Mouse (Mus musculus) brown adipose tissue, adult 24 weeks (tissue): ENCODE results near the gene Ppcdc. TPM values are rescaled to one million over a fixed set of nuclear protein-coding genes. Genes with fewer than 3 reads are reported as not detected.

Experiments
- H3K27ac ChIP-seq: fragments of 200-500 bp; replicated peaks from 2 replicates; pipeline ENCODE4 v1.5.1; 2012; ENCODE audit warnings: low read depth, mild to moderate bottlenecking, low read length
- H3K4me1 ChIP-seq: fragments of 200-500 bp; 2 replicates; pipeline ENCODE4 v1.6.1; 2012; ENCODE audit warnings: low read length, mixed read lengths; ENCODE audit not compliant: control insufficient read depth, insufficient read depth, insufficient read length
- H3K4me3 ChIP-seq: fragments of 200-500 bp; 2 replicates; pipeline ENCODE4 v1.5.1; 2012; ENCODE audit warnings: low read depth, mild to moderate bottlenecking, low read length, moderate library complexity; ENCODE audit not compliant: insufficient read depth
- polyA plus RNA-seq: library from polyadenylated mRNA; stranded (reverse); fragments of >200 nt; gene quantifications from 2 replicates; pipeline ENCODE4 v1.2.4, GENCODE M21; 2012; ENCODE audit not compliant: missing spikeins, insufficient read depth, insufficient read length

Gene Ppcdc
- 16.5 and 22.5 TPM in 2 replicates for polyA plus RNA-seq

DNA sequence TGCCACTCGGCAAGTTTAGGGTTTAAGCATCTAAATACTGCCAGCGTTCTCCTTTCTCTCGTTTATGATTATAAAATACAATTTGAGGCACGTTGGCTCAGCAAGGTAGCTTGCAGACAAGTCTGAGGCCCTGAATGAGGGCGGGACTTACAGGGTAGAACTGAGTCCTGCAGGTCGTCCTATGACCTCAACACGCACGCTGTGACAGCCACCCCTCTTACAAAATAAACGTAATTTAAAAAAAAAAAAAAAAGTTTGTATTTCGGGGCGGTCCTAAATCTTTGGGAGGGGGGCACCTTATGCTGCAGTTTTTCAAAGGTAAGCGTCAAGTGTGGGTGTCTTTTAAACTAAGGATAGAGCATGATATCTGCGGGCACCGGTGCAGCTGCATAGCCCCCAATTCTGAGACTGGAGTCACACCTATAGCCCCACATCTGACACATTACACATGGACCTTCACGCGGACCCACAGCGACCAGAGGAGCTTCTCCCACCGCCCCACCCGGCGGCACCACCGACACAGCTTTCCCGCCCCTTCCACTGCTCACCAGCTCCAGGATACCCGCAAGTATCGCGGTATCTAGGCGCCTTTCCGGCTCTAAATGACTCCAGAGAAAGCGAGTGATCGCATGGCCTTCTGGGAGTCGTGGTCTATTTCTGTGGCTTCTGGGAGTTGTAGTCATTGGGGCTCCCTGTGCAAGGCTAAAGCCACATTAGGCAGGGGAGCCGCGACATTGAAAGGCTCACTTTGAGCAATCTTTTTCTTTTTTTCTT is at the start of gene Ppcdc:
Ppcdc (minus strand) TSS at position 603 of the 774 bp plus-strand sequence.
- H3K27ac ChIP-seq: peak within 1 kb of the TSS; percentile 88
- peaks cover 3% of the 10 kb centered on the region; the same call in 1 of the 2 replicates for H3K4me1 ChIP-seq
- H3K4me3 ChIP-seq: peak within 1 kb of the TSS; percentile 94

DNA sequence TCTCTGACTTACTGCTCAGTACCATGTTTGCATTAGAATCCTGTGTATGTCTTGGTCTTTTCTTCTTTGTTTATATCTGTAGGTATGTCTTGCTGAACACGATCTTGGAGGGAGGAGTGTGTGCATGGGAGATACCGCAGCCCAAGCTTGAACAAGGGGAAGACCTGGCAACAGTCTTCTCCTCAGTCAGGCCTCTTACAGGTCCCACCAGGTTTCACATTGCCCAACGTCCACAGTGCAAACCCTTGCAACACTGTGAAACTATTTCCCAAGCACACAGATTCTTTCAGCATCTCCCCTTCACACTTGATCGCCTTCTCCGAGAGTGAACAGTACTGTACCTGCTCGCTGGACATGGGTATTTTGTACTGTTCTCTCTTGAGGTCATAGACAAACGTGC is 47.9 kb upstream of the Ppcdc start:
- Histone ChIP-seq H3K4me3 (no peak overlapping the region), H3K4me1 (no peaks in the 10 kb centered on the region), H3K27ac (no peak overlapping the region)

DNA sequence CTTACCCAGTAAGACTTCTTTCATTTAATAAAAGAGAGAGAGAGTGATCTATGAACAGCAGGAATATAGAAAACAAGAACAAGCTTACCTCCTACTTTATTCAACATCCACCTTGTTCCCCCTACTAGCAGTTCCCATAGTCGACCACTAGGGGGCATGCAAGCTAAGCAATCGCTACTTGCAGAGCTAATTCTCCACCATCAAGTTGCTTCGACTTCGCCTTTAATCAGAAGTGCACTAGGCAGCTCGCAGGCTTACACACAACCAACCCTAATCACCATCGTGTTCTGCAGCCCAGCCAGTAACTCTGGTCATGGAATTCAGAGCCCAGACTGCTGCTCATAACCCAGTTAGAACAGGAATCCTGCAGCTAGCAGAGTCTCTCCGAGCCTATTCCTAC is 45.9 kb upstream of the Ppcdc start:
- Histone ChIP-seq H3K4me1 (no peaks in the 10 kb centered on the region), H3K4me3 (no peak overlapping the region), H3K27ac (no peak overlapping the region)

DNA sequence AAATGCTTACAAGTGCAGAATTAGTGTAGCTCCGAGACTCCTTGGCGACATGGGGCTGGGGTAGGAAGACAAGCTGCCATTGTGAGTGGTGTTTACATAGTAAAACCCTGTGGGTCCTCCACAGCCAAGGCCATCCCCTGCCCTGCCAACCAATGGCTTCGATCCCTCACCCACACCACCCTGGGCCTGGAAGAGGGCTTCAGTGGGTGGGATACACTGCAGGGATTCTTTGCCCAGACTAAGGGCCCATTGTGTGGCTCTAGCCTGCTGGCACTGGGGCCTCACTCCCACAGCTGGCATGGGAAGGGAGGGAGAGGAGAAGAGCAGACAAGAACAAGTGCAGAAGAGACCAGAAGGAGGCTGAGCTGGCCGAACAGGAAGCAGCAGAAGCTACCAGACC is 29.0 kb upstream of the Ppcdc start:
- Histone ChIP-seq H3K27ac (no peak overlapping the region), H3K4me3 (no peak overlapping the region), H3K4me1 (peaks cover 8% of the 10 kb centered on the region)

DNA sequence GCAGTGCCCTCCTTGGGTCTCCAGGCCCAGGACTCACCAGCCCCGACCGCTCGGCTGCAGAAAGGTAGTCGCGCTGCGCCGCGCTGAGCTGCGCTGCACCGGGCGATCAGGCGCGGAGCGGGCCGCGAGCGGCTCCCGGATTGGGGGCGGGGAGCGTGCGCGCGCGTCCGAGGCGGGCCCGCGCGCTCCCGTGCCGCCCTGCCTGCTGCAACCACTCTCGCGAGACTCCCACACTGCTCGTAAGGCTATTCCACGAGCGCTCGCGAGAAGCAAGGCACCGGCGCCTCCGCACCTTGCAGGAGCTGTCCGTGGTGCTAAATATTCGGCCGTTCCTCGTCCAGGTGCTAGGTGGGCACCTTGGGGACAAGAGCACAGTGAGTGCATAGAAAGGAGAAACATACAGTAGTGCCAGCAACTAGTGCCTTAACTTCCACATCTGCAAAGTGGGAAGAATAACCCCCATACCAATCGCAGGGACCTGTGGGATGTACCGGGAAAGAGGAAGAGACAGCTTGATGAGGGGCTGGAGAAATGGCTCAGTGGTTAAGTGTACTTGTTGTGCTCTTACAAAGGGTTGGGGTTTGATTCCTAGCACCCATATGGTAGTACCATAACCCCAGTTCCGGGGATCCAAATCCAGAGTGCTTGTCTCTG is 28.1 kb upstream of the Ppcdc start, which contains the start of gene Scamp5:
Scamp5 (minus strand) TSS at position 165 of the 654 bp plus-strand sequence.
- H3K4me3 ChIP-seq: peak within 1 kb of the TSS; percentile 80
- peak within 1 kb of the TSS; percentile 31 for H3K27ac ChIP-seq
- peaks cover 8% of the 10 kb centered on the region for H3K4me1 ChIP-seq

DNA sequence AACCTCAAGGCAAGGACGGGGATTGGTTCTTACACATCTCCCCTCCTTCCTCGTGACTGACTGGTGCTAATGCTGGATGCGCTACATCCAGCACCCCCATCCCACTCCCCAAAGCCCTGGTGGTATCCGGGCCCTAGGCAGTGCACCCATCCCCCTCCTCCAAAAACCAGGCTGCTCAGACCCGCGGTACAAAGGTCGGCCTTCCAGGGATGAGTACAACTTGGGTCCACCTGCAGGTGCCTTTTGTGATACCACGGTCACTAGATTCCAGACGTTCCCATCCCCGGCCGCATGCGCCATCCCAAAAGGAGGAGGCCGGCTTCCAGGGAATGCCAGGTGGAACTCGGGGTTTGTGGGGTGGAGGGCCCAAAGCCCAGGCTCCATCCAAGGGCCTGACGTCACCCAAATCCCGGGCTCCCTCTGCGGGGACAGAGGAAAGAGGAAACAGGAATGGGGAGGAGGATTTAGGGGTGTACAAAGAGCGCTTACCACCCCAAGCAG is 27.4 kb upstream of the Ppcdc start:
- Histone ChIP-seq H3K27ac (peak overlapping the region; percentile 31), H3K4me3 (peak overlapping the region; percentile 80), H3K4me1 (peaks cover 8% of the 10 kb centered on the region)

DNA sequence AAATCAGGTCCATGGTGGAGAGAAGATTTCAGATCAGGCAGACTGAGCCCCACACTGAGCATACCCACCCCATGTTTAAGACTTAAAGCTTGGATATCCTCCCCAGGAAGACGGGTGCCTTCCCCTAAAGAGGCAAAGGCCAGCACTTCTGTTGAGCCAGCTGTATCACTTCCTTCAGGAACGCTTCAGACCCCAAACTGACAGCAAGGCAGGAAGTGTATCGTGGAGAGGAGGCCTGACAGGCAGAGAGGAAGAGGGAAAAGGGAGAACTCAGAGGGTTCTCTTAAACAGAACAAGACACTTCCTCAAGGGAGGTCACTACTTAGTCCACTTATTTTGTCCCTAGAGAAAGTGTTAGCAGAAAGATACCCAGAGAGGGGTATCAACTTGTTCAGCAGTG is 26.2 kb upstream of the Ppcdc start:
- peaks cover 8% of the 10 kb centered on the region for H3K4me1 ChIP-seq
- H3K4me3 ChIP-seq: no peak overlapping the region
- H3K27ac ChIP-seq: peak overlapping the region; percentile 26

DNA sequence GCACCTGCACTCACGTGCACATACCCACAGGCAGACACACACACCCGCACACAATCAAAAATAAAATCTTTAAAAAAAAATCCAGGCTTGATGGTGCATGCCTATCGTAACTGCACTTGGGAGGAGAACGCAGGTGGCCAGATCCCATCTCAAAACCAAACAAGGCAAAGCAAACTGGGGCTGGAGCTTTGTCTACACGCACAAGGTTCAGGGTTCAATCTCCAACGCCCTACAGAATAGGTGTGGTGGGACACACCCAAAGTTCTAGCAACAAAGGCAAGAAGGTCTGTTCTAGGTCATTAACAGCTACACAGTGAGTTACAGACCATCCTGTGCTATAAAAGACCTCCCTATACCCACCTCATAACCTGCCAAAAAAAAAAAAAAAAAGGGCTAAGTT is 22.9 kb upstream of the Ppcdc start:
- H3K4me1 ChIP-seq: peaks cover 8% of the 10 kb centered on the region
- no peak overlapping the region for H3K27ac ChIP-seq
- H3K4me3 ChIP-seq: no peak overlapping the region

DNA sequence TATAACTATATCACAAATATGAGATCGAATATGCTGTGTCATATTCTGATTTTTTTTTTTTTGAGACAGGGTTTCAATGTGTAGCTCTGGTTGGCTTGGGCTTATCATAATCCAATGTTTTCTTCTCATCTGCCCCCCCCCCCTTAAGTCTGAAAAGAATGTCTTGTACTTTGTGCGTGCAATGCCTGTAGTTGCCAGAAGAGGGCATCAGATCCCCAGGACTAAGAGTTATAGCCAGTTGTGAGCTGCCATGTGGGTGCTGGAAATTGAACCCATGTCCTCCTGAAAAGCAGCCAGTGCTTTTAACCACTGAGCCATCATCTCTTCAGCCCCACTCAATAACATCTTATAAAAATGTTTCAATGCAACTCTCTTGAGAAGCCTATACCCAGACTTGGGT is 19.8 kb upstream of the Ppcdc start:
- Histone ChIP-seq H3K4me3 (no peak overlapping the region), H3K27ac (no peak overlapping the region), H3K4me1 (no peaks in the 10 kb centered on the region)

DNA sequence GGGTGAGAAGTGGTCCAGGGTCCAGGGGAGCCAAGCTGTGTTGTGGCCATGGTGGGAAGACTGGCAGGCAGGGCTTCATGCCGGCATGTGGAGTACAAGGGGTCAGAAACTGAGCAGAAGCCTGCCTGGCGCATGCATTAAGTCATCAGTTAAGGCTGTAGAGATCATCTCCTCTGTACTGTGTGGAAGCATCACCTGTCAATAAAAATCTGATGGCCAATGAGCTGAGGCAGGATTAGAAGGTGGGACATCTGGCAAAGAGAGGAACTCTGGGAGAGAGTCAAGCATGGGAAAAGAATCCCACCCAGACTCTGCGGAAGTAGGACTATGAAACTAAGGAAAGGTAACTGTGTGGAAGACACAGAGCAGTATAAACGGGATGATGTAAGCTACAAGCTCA is 13.6 kb upstream of the Ppcdc start:
- Histone ChIP-seq H3K27ac (no peak overlapping the region), H3K4me3 (no peak overlapping the region), H3K4me1 (no peaks in the 10 kb centered on the region)

DNA sequence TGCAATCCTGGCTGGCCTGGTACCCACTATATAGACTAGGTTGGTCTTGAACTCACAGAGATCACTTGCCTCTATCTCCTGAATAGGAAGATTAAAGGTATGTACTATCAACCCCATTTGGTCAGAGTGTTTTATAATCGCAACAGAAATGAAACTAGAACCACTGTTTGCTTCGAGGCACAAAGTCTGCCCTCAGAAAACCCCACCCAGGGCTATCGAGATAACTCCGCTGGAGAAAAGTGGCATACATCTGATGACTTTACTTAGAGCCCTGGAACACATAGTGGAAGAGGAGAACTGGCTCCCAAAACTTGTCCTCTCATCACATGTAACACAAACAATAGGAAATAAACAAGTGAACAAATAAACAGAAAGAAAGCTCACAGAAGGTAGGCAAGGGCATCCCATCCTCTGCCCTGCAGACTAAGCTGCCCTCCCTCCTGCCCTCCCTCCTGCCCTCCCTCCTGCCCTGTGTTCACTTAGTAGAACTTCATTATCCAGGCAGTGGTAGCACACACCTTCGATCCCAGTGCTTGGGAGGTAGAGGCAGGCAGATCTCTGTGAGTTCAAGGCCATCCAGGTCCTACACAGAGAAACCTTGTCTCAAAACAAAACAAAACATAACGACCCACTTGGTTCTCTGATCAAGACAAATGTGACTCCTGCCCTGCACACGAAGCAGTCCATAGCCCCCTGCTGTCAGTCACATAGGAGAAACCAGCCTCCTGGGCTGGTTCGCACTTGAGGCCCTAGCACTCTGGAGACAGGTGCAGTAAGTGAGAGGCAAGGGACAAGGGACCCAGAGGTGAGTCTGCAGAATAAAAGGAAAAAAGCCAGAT is 12.9 kb upstream of the Ppcdc start:
- no peaks in the 10 kb centered on the region for H3K4me1 ChIP-seq
- no peak overlapping the region for H3K4me3 ChIP-seq
- no peak overlapping the region for H3K27ac ChIP-seq

DNA sequence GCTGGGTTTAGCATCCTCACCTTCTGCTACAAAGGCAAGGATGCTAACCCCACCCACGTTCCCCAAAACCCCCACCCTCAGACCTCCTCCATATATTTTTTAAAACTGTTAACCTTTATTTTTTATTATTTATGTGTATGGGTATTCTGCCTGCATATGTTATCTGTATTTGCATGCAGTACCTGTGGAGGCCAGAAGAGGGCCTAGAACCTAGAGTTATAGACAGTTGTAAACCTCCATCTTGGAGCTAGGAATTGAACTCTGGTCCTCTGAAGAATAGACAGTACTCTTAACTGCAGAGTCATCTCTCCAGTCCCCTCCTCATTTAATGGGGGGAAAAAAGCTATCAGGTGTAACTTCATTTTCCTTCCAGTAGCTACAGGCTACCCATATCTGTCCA is 9.8 kb upstream of the Ppcdc start:
- Histone ChIP-seq H3K4me1 (no peaks in the 10 kb centered on the region), H3K27ac (no peak overlapping the region), H3K4me3 (no peak overlapping the region)

DNA sequence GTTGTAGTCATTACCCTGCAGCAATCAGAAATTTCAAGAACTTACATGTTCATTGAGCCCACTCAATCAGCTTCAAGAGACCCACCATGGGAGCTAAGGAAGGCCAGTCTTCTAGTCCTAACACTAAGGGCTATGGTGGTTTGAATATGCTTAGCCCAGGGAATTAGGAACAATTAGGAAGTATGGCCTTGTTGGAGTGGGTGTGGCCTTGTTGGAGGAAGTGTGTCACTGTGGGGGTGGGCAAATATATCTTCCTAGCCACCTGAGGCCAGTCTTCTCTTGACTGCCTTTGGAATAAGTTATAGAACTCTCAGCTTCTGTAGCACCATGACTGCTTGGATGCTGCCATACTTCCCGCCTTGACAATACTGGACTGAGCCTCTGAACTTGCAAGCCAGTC is 696 bp upstream of the Ppcdc start:
- no peak overlapping the region for H3K27ac ChIP-seq
- peaks cover 3% of the 10 kb centered on the region; the same call in 1 of the 2 replicates for H3K4me1 ChIP-seq
- no peak overlapping the region for H3K4me3 ChIP-seq

DNA sequence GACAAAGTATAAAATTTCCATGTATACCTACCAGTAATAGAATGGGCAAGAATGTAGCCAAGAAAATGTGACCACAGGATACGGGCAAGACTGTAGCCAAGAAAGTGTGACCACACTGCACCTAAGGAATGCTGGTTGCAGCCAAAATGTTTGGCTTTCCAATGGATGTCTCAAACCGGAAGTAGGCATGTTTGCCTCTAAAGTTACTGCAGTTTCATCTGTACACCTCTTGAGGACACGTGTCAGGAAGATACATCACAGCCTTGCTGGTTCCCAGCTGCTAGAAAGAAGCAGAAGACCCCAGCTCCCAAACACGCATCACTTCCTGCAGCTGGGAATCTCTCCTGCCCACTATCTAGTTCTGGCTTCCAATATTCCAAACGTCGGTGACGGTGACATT is 841 bp downstream of the Ppcdc start:
- Histone ChIP-seq H3K4me3 (peak overlapping the region; percentile 94), H3K27ac (no peak overlapping the region), H3K4me1 (peaks cover 3% of the 10 kb centered on the region; the same call in 1 of the 2 replicates)
